Mouse (Mus musculus) macrophage (primary cell): ENCODE results near the gene Ugt1a6b. TPM values are rescaled to one million over a fixed set of nuclear protein-coding genes. Genes with fewer than 3 reads are reported as not detected.

Source experiments
- H3K27ac ChIP-seq: fragments of 350-480 bp; formaldehyde crosslinking; 2 replicates; pipeline ENCODE4 v1.9.0; 2021
- H3K36me3 ChIP-seq: fragments of 350-480 bp; formaldehyde crosslinking; 2 replicates; pipeline ENCODE4 v1.9.0; 2021; ENCODE audit errors: inconsistent target
- H3K4me3 ChIP-seq: fragments of 350-480 bp; formaldehyde crosslinking; 2 replicates; pipeline ENCODE4 v1.9.0; 2021; ENCODE audit errors: inconsistent target
- H3K79me2 ChIP-seq: fragments of 350-480 bp; formaldehyde crosslinking; 2 replicates; pipeline ENCODE4 v1.9.0; 2021; ENCODE audit errors: inconsistent target
- WGBS: methylation state at CpG from one replicate; pipeline ENCODE4 v1.1.7; 2026; ENCODE audit warnings: inconsistent platforms; ENCODE audit not compliant: missing documents; 5-methylcytosine and 5-hydroxymethylcytosine counted together
- polyA plus RNA-seq: library from polyadenylated mRNA; stranded (reverse); fragments of 250-400 nt; gene quantifications from 3 replicates; pipeline ENCODE4 v1.2.4, GENCODE M21; 2018; ENCODE audit warnings: inconsistent platforms

Ugt1a6b gene
- polyA plus RNA-seq, 1 experiment from 2014 or later = 0.37 TPM

DNA sequence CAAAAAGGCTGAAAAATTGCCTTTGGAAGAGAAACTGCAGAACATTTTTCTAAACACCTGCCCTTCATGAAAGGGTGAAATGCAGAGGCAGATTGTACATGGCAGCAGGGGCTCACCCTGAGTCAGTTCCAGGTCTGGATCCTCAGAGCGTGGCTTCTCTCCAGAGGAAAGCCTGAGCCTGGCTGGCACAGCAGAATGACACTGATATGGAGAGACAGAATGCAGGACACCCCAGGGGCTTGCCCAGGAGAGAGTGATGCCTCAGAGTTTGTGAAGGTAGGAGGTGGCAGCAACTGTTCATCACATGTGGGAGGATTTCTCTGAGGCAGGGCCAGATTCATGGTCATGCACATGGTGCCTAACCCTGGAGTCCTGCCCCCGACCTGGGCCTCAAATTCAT is 96.9 kb downstream of the Ugt1a6b start:
- Histone ChIP-seq H3K4me3 (no peak overlapping the region), H3K27ac (no peak overlapping the region), H3K79me2 (no peaks in the 10 kb centered on the region; the same call in 1 of the 2 replicates), H3K36me3 (no peaks in the 10 kb centered on the region)
- WGBS = 95% methylated on average over 2 of the region's 2 CpGs

DNA sequence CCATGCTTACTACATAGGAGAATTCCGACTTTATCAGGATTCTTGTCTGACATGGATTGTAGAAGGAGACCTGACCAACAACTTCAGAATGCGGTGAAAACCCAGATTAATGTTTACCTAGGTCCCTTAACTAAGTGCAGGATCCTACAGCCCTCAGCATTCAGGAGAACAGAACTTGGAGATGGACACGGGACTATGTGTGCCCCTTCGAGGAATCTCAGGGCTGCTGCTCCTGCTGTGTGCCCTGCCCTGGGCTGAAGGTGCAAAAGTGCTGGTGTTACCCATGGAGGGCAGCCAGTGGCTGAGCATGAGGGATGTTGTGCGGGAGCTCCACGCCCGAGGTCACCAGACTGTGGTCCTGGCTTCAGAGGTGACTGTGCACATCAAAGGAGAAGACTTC is 97.4 kb downstream of the Ugt1a6b start, which contains the start of gene Ugt1a2:
TSS of gene Ugt1a2 (plus strand) at position 146 of the 400 bp plus-strand sequence.
- WGBS = 97% methylated on average over 7 of the region's 7 CpGs
- Histone ChIP-seq H3K4me3 (no peak within 1 kb of the TSS), H3K36me3 (no peaks in the 10 kb centered on the region), H3K27ac (no peak within 1 kb of the TSS), H3K79me2 (no peaks in the 10 kb centered on the region; the same call in 1 of the 2 replicates)

DNA sequence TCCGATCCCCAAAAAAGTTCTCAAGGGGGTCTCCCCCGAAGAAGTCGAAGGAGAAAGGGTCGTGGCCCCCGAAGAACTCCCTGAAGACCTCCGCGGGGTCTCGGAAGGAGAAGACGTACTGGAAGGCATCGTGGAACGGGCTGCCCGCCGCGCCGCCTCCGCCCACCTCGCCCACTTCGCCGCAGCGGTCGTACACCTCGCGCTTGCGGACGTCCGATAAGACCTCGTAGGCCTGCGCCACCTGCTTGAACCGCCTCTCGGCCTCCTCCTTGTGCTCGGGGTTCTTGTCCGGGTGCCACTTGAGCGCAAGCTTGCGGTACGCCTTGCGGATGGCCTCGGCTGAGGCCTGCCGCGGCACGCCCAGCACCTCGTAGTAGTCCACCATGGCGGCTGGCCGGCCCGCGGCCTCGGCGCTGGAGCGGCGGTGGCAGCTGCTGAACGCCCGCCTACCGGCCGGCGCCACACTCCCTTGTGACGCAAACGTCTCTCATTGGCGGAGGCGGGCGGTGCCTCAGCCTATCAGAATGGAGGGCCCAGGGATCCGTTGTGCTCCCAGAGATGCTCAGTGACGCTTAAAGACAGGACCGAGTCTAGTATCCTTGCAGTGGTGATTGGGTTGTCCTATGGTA is 102.4 kb downstream of the Ugt1a6b start, which contains the start of gene Dnajb3:
TSS of gene Dnajb3 (minus strand) at position 489 of the 629 bp plus-strand sequence.
- Histone ChIP-seq H3K4me3 (no peak within 1 kb of the TSS), H3K27ac (no peak within 1 kb of the TSS), H3K79me2 (no peaks in the 10 kb centered on the region; the same call in 1 of the 2 replicates), H3K36me3 (no peaks in the 10 kb centered on the region)
- 36% methylated on average over 58 of the region's 62 CpGs for WGBS

DNA sequence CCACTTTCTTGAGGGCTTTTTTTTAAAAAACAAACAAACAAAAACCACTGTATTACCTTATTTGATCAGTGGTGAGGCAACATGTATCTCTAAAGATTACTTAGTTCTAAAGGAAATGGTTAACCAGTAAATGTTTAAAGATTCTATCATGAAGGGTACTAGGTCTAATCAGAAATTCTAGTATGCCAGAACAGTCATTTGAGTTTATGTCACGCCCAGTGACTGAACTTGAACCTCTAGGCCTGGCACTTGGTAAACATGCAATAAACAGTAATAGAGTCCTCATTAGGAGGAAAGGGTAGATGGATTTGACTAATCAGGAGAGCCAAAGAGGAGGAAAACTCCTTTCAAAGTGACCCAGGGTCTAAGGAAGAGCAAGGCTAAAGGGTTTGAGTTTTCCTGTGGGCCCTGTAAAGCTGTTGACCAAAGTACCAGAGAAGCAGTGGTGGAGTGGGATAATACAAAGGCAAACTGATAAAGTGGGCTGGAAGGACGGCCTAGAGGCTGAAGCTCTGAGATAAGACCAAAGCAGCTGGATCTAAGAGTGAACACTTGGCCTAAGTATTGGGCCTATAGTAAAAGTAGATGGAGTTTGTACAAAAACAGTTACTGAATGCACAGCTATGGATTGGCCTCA is 103.9 kb downstream of the Ugt1a6b start:
- Histone ChIP-seq H3K27ac (no peak overlapping the region), H3K4me3 (no peak overlapping the region), H3K36me3 (no peaks in the 10 kb centered on the region), H3K79me2 (no peaks in the 10 kb centered on the region; the same call in 1 of the 2 replicates)
- 91% methylated on average over 2 of the region's 2 CpGs for WGBS

DNA sequence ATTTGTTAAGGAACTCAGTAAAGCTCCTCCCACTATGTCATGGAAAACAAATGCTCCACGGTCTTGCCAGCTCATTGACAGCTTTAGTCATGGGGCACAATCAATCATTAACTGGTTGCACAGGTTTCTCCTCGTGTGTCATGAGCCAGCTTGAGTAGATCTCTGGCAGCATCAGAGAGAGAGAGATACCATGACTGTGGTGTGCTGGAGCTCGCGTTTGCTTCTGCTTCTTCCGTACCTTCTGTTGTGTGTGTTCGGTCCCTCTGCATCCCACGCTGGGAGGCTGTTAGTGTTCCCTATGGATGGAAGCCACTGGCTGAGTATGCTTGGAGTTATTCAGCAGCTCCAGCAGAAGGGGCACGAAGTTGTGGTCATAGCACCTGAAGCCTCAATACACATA is 108.8 kb downstream of the Ugt1a6b start, which contains the start of gene Ugt1a1:
TSS of gene Ugt1a1 (plus strand) at position 148 of the 400 bp plus-strand sequence.
- Histone ChIP-seq H3K4me3 (no peak within 1 kb of the TSS), H3K79me2 (no peaks in the 10 kb centered on the region; the same call in 1 of the 2 replicates), H3K27ac (no peak within 1 kb of the TSS), H3K36me3 (no peaks in the 10 kb centered on the region)
- WGBS = 72% methylated on average over 8 of the region's 8 CpGs

DNA sequence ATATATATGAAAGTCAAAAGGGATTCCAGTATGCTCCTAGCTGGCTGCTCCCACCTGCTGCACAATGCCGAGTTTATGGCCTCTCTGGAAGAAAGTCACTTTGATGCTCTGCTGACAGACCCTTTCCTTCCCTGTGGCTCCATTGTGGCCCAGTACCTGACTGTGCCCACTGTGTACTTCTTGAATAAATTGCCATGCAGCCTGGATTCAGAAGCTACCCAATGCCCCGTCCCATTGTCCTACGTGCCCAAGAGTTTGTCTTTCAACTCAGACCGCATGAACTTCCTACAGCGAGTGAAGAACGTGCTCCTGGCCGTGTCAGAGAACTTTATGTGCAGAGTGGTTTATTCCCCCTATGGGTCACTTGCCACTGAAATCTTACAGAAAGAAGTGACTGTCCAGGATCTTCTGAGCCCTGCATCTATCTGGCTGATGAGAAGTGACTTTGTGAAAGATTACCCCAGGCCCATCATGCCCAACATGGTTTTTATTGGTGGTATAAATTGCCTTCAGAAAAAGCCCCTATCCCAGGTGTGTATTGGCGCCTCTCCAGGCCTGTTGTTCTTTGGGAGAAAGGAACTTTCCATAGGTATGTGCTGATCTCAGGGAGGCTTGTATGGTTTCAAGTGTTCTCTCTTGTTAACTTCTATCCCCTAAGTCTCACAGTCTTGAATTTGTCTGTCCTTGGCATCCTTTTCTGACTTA is 109.4 kb downstream of the Ugt1a6b start:
- H3K79me2 ChIP-seq = no peaks in the 10 kb centered on the region
- WGBS = 63% methylated on average over 8 of the region's 8 CpGs
- no peak overlapping the region for H3K4me3 ChIP-seq
- H3K36me3 ChIP-seq = no peaks in the 10 kb centered on the region
- no peak overlapping the region for H3K27ac ChIP-seq

DNA sequence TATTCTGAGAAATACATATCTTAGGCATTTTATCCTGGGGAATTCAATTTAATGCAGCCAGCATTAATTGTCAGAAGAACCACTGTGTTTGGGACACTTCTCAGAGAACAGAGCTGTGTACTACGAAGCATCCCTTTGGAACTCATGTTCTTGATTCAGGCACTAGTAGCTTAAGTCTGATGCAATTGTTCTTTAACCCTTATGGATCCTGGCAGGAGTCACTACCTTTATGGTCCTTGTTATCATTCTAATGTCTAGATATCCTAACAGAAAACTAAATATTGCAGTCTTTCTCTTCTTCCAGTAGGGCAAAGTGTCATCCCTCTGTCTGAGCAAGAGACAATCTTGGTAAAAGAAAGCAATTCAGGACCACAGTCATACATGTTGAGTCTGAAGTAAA is 110.0 kb downstream of the Ugt1a6b start:
- no peak overlapping the region for H3K4me3 ChIP-seq
- H3K27ac ChIP-seq = no peak overlapping the region
- 75% methylated on average over 1 of the region's 1 CpGs for WGBS
- no peaks in the 10 kb centered on the region for H3K36me3 ChIP-seq
- no peaks in the 10 kb centered on the region for H3K79me2 ChIP-seq

DNA sequence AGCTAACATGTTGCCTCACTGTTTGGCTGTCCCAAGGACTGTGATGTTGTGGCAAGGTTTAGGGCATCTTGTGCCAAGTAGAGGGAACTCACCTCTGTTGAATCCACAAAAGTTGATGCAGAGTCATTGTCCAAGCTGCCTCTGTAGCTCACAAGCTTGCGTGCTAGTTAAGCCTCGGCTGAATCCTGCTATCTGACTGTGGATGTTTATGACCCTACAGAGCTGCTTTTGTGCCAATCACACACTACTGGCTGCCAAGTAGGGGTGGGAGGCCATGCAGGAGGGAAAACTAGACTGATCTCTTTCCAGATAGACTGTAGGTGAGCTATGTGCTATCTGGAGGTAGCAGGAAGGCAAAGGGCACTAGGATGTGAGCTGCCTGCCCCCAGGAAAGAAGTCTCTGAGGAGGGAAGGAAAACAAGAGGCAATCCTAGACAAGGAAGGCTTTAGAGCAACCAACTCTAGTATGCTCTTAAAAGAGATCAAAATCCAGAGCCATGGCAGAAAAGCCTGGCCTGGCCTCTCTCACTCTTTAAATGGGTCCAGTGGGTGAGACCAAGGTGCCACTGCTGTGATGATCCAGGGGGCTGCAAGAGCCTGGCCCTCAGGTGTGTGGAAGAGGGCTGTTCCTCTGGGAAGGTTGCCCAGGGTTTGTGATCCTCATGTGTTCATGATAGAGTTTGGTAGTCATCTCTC is 110.9 kb downstream of the Ugt1a6b start:
- Histone ChIP-seq H3K27ac (no peak overlapping the region), H3K79me2 (no peaks in the 10 kb centered on the region), H3K4me3 (no peak overlapping the region), H3K36me3 (no peaks in the 10 kb centered on the region)
- WGBS = 81% methylated on average over 2 of the region's 2 CpGs

DNA sequence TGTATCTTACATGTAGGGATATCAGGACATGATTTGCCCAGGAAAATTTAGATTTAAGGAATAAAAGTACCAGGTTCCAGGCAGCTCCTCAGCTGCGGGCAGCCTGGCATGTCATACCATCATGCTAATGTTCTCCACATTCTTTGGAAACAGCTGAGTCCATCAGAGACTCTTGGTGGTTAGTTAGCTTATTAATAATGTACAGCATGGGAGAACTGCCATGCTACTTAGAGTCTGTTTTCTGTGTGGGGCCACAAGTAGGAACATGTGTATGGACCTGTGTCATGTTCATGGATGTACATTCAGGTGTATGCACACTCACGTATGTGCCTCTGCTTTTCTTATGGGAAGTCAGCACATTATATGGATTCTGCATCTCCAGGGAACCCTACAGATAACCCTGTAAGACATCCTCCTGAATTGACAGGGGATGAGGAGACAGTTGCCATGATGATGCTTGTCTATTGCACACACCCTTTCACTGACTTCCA is 111.5 kb downstream of the Ugt1a6b start:
- 84% methylated on average over 2 of the region's 2 CpGs for WGBS
- Histone ChIP-seq H3K4me3 (no peak overlapping the region), H3K27ac (no peak overlapping the region), H3K79me2 (no peaks in the 10 kb centered on the region), H3K36me3 (no peaks in the 10 kb centered on the region)

DNA sequence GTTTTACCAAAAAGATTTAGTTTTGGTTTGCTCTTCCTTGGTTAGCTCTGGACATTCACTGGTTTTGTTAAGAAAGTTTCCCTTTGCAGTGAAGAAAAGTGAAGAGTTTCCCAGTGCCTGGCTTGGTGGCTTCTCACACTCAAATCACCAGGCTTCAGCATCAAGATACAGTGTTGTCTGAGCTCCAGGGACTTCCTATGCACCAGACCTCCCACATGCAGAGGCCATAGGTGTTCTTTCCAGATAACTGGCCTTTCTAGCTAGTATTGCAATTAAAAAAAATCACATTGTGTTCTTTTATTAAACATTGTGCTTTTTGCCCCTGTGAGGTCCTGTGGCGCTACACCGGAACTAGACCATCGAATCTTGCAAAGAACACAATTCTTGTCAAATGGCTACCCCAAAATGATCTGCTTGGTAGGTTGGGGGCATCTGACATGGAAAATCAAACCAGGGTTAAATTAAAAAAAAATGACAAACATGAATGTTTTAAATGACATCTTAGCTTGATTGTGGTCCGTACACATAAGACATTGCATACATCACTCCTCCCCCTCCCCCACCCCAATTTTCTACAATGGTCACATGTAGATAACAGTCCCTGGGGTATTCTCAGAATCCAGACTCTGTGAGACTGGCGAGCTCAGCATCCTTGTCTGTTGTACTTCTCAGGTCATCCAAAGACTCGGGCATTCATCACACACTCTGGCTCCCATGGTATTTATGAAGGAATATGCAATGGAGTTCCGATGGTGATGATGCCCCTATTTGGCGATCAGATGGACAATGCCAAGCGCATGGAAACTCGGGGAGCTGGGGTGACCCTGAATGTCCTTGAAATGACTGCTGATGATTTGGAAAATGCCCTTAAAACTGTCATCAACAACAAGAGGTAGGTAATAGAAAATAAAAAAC is 112.7 kb downstream of the Ugt1a6b start:
- WGBS = 70% methylated on average over 10 of the region's 10 CpGs

DNA sequence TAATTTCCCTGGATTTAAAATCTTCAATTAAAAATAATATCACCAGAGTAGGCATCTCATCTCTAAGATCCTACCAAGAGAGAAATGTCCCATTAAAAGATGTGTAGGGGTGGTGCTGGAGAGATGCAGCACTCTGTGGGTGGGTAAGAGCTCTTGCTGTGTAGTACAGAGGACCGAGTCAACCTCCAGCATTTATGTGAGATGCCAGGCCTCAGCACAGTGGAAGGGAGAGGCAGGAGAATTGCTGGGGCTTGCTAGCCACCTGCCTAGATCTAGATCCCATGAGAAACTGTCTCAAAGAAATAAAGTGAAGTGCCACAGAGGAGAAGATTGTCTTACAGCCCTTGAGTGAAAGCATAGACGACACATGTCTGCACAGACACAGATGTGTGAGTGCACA is 113.5 kb downstream of the Ugt1a6b start:
- 59% methylated on average over 2 of the region's 2 CpGs for WGBS
- H3K4me3 ChIP-seq = no peak overlapping the region
- no peak overlapping the region for H3K27ac ChIP-seq
- H3K36me3 ChIP-seq = no peaks in the 10 kb centered on the region
- H3K79me2 ChIP-seq = no peaks in the 10 kb centered on the region

More for the DNA sequence above, 112.7 kb downstream of the Ugt1a6b start:
- Histone ChIP-seq H3K4me3 (no peak overlapping the region), H3K27ac (no peak overlapping the region), H3K79me2 (no peaks in the 10 kb centered on the region), H3K36me3 (no peaks in the 10 kb centered on the region)

DNA sequence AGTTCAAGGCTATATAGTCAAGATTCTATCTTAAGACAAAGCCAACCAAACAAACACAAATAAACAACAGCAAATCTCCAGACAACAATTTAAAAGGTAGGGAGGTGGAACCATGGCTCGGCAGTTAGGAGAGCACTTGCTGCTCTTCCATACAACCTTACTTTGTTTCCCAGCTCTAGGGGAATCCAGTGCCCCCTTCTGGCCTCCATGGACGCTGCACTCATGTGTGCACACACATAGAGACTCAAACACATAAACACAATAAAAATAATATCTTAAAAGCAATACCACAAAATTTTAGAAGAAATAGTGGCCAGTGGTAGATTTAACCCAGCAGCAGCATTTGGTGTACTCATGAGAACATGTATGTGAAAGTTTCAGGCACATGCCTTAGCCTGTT is 114.1 kb downstream of the Ugt1a6b start:
- 72% methylated on average over 2 of the region's 2 CpGs for WGBS
- Histone ChIP-seq H3K4me3 (no peak overlapping the region), H3K36me3 (no peaks in the 10 kb centered on the region), H3K27ac (no peak overlapping the region), H3K79me2 (no peaks in the 10 kb centered on the region)

DNA sequence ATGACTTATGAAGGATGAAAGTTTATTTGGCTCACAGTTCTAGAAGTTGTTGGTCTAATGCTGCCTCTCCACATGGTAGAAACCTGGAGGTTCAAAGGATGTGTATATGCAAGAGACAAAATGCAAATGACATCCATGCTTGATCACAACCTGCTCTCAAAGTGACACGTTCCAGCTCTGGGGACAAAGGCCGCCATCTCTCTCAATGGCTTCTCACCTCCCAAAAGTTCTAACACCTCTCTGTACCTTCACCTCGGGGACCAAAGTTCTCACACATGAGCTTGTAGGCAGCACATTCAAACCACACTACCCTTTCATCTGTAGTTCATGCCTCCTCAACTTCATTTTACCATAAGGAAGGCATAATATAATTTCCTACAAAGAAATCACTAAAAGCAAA is 114.5 kb downstream of the Ugt1a6b start:
- Histone ChIP-seq H3K79me2 (no peaks in the 10 kb centered on the region), H3K4me3 (no peak overlapping the region), H3K36me3 (no peaks in the 10 kb centered on the region), H3K27ac (no peak overlapping the region)
- WGBS = 43% methylated on average over 3 of the region's 3 CpGs
